Mouse (Mus musculus): ENCODE data around the gene Cldn9. TPM values are rescaled to one million over a fixed set of nuclear protein-coding genes. Genes with fewer than 3 reads are reported as not detected.

Gene Cldn9
- polyA plus RNA-seq, 1 experiment = 0.52 TPM

- peak within 1 kb of the TSS; percentile 67 for H3K4me3 ChIP-seq (replicated peaks; ENCODE audit: insufficient read depth, low read depth, low read length)
- H3K27ac ChIP-seq (ENCODE audit: insufficient read depth, low read length) = peak within 1 kb of the TSS; percentile 78
- TF ChIP-seq CTCF (IDR thresholded peaks at IDR 0.05; ENCODE audit: borderline replicate concordance, insufficient read depth, low read depth, low read length) (no peak), POLR2A (IDR thresholded peaks at IDR 0.05; ENCODE audit: borderline replicate concordance, insufficient read depth, low read length) (peak; percentile 78; the same call in 1 of the 2 replicates)
- H3K4me1 ChIP-seq (ENCODE audit: control insufficient read depth, insufficient read depth, low read length) = no peaks in the 10 kb centered on the region; the same call in 1 of the 2 replicates
- peak; percentile 97 for DNase-seq
- under 1% methylated on average over 45 of the region's 45 CpGs for WGBS
- no peaks in the 10 kb centered on the region for H3K27me3 ChIP-seq (ENCODE audit: control insufficient read depth, insufficient read depth, low read length)
These were observed 10.3 kb downstream of the Cldn9 start, which contains the start of the genes Hcfc1r1 and Thoc6 for GRCm38 (mm10) chr17:23673424-23674073. TSS of gene Hcfc1r1 (plus strand) at chr17:23673596. TSS of gene Thoc6 (minus strand) at chr17:23673882.

DNA sequence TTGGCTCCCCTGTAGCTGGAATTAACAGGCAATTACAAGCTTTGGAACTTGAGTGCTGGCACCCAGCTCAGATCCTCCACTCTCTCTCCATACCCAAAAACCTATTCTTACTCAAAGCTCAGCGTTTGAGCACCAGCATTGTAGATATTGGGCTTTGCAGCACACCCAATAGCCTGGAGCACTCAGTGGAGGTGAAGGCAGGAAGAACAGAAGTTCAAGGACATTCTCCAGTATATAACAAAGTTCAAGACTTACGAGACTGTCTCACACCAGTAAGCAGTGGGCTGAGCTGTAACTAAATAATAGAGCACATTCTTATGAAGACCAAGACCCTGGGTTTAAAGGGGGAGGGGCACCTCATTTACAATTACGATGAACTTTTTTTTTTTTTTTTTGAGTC lies 11.1 kb downstream of the Cldn9 start:
- DNase-seq = peak in 1 of 2 experiments; percentile 20
- TF ChIP-seq CTCF (IDR thresholded peaks at IDR 0.05; ENCODE audit: borderline replicate concordance, insufficient read depth, low read depth, low read length) (no peak), POLR2A (IDR thresholded peaks at IDR 0.05; ENCODE audit: borderline replicate concordance, insufficient read depth, low read length) (no peak)
- H3K4me1 ChIP-seq (ENCODE audit: control insufficient read depth, insufficient read depth, low read length) = no peaks in the 10 kb centered on the region; the same call in 1 of the 2 replicates
- 60% methylated on average over 3 of the region's 3 CpGs for WGBS
- no peaks in the 10 kb centered on the region for H3K27me3 ChIP-seq (ENCODE audit: control insufficient read depth, insufficient read depth, low read length)
- H3K27ac ChIP-seq (ENCODE audit: insufficient read depth, low read length) = no peak overlapping the region
- no peak overlapping the region for H3K4me3 ChIP-seq (replicated peaks; ENCODE audit: insufficient read depth, low read depth, low read length)

GRCm38 (mm10) chr17:23671519-23671918 lies 12.3 kb downstream of the Cldn9 start:
- H3K27me3 ChIP-seq (ENCODE audit: control insufficient read depth, insufficient read depth, low read length) = no peaks in the 10 kb centered on the region
- WGBS = 95% methylated on average over 3 of the region's 3 CpGs
- peak in 1 of 2 experiments; percentile 7 for DNase-seq
- H3K27ac ChIP-seq (ENCODE audit: insufficient read depth, low read length) = no peak overlapping the region
- H3K4me3 ChIP-seq (replicated peaks; ENCODE audit: insufficient read depth, low read depth, low read length) = no peak overlapping the region
- no peaks in the 10 kb centered on the region; the same call in 1 of the 2 replicates for H3K4me1 ChIP-seq (ENCODE audit: control insufficient read depth, insufficient read depth, low read length)
- no peak for TF ChIP-seq CTCF (IDR thresholded peaks at IDR 0.05; ENCODE audit: borderline replicate concordance, insufficient read depth, low read depth, low read length)
- TF ChIP-seq POLR2A (IDR thresholded peaks at IDR 0.05; ENCODE audit: borderline replicate concordance, insufficient read depth, low read length) = no peak

GRCm38 (mm10) chr17:23670516-23671074 lies 13.2 kb downstream of the Cldn9 start:
- Histone ChIP-seq H3K27me3 (ENCODE audit: control insufficient read depth, insufficient read depth, low read length) (no peaks in the 10 kb centered on the region), H3K4me1 (ENCODE audit: control insufficient read depth, insufficient read depth, low read length) (no peaks in the 10 kb centered on the region; the same call in 1 of the 2 replicates), H3K27ac (ENCODE audit: insufficient read depth, low read length) (no peak overlapping the region), H3K4me3 (replicated peaks; ENCODE audit: insufficient read depth, low read depth, low read length) (no peak overlapping the region)
- WGBS = 86% methylated on average over 7 of the region's 7 CpGs
- peak in 1 of 2 experiments; percentile 12 for DNase-seq
- TF ChIP-seq CTCF (IDR thresholded peaks at IDR 0.05; ENCODE audit: borderline replicate concordance, insufficient read depth, low read depth, low read length) (no peak), POLR2A (IDR thresholded peaks at IDR 0.05; ENCODE audit: borderline replicate concordance, insufficient read depth, low read length) (no peak)

- H3K27me3 ChIP-seq (ENCODE audit: control insufficient read depth, insufficient read depth, low read length) = no peaks in the 10 kb centered on the region; the same call in 1 of the 2 replicates
- no peak overlapping the region for H3K27ac ChIP-seq (ENCODE audit: insufficient read depth, low read length)
- DNase-seq = no peak
These were observed 18.3 kb downstream of the Cldn9 start for GRCm38 (mm10) chr17:23665511-23665910.

DNA sequence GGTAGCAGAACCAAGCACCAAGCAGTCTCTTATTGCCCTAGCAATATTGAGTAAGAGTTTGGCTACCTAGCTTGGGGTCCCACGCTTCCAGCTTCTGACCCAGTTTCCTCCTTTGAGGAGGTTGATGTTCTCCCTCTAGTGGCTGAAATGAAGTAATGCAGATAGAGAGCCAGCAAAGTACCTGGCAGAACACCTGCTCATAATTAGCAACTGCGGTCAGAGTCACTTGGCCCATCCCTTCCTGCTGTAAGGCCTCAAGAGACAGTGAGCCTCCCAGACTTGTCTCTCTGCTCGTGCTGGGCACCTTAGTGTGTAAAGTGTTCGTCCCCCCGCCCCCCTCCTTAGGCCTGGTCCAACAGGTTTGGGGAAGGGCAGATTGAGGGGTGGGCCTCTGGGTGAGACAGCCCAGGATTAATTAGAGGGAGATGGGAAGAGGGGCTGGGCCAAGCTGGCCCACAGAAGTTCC lies 19.2 kb downstream of the Cldn9 start:
- WGBS = 14% methylated on average over 5 of the region's 5 CpGs

More at GRCm38 (mm10) chr17:23665511-23665910, 18.3 kb downstream of the Cldn9 start:
- TF ChIP-seq POLR2A (IDR thresholded peaks at IDR 0.05; ENCODE audit: borderline replicate concordance, insufficient read depth, low read length) (no peak), CTCF (IDR thresholded peaks at IDR 0.05; ENCODE audit: borderline replicate concordance, insufficient read depth, low read depth, low read length) (no peak)
- Histone ChIP-seq H3K4me3 (replicated peaks; ENCODE audit: insufficient read depth, low read depth, low read length) (no peak overlapping the region), H3K4me1 (ENCODE audit: control insufficient read depth, insufficient read depth, low read length) (peaks cover 1% of the 10 kb centered on the region; the same call in 1 of the 2 replicates)
- 76% methylated on average over 14 of the region's 14 CpGs for WGBS

GRCm38 (mm10) chr17:23661526-23661925 lies 22.3 kb downstream of the Cldn9 start:
- Histone ChIP-seq H3K27me3 (ENCODE audit: control insufficient read depth, insufficient read depth, low read length) (no peaks in the 10 kb centered on the region; the same call in 1 of the 2 replicates), H3K27ac (ENCODE audit: insufficient read depth, low read length) (no peak overlapping the region), H3K4me3 (replicated peaks; ENCODE audit: insufficient read depth, low read depth, low read length) (no peak overlapping the region), H3K4me1 (ENCODE audit: control insufficient read depth, insufficient read depth, low read length) (peaks cover 4% of the 10 kb centered on the region; the same call in 1 of the 2 replicates)
- DNase-seq = peak in 1 of 2 experiments; percentile 22
- 2% methylated on average over 9 of the region's 9 CpGs for WGBS
- no peak for TF ChIP-seq POLR2A (IDR thresholded peaks at IDR 0.05; ENCODE audit: borderline replicate concordance, insufficient read depth, low read length)
- TF ChIP-seq CTCF (IDR thresholded peaks at IDR 0.05; ENCODE audit: borderline replicate concordance, insufficient read depth, low read depth, low read length) = 0 out of 2 replicates have a peak, but pooled peaks have one; percentile 30

More for the DNA sequence above, 19.2 kb downstream of the Cldn9 start:
- Histone ChIP-seq H3K27me3 (ENCODE audit: control insufficient read depth, insufficient read depth, low read length) (no peaks in the 10 kb centered on the region; the same call in 1 of the 2 replicates), H3K27ac (ENCODE audit: insufficient read depth, low read length) (no peak overlapping the region), H3K4me3 (replicated peaks; ENCODE audit: insufficient read depth, low read depth, low read length) (no peak overlapping the region), H3K4me1 (ENCODE audit: control insufficient read depth, insufficient read depth, low read length) (peaks cover 4% of the 10 kb centered on the region; the same call in 1 of the 2 replicates)
- DNase-seq = peak; percentile 33 to 46
- TF ChIP-seq CTCF (IDR thresholded peaks at IDR 0.05; ENCODE audit: borderline replicate concordance, insufficient read depth, low read depth, low read length) (peak; percentile 74; the same call in 1 of the 2 replicates), POLR2A (IDR thresholded peaks at IDR 0.05; ENCODE audit: borderline replicate concordance, insufficient read depth, low read length) (no peak)

Measured in cerebellum, adult 2 months (tissue).